Mouse (Mus musculus) CH12.LX (cell line): ENCODE measurements at regions not wholly inside any gene's neighbourhood (a gene's known extent, or its start where the extent isn't known, plus 50 kb on each side); places are given as distances from the start of the nearest gene placed in this dataset.
A peak's percentile ranks its signal among the peaks of the same experiment; 100 is the strongest.

Experiments used
- CHD2 ChIP-seq: IDR thresholded peaks from 2 replicates; pipeline ENCODE4 v1.6.1; 2011; ENCODE audit warnings: low read length, improper control_type of control experiment
- CTCF ChIP-seq, 2 experiments: IDR thresholded peaks in 1 of 2; conservative IDR thresholded peaks in 1 of 2; 2 replicates each; pipeline ENCODE4 v1.5.1; 2011 to 2012; ENCODE audit warnings: low read depth in 2 of 2, low read length in 2 of 2, improper control_type of control experiment in 1 of 2, inconsistent platforms in 1 of 2, mild to moderate bottlenecking in 1 of 2, moderate library complexity in 1 of 2
- EP300 ChIP-seq: IDR thresholded peaks from 2 replicates; pipeline ENCODE4 v1.6.1; 2011; ENCODE audit warnings: low read length, improper control_type of control experiment
- KAT2A ChIP-seq: IDR thresholded peaks from 2 replicates; pipeline ENCODE4 v1.6.1; 2012; ENCODE audit warnings: low read length, improper control_type of control experiment, inconsistent platforms; ENCODE audit not compliant: insufficient replicate concordance
- MAX ChIP-seq: IDR thresholded peaks from 2 replicates; pipeline ENCODE4 v1.6.1; 2011; ENCODE audit warnings: low read length, improper control_type of control experiment
- MAZ ChIP-seq: IDR thresholded peaks from 2 replicates; pipeline ENCODE4 v1.6.1; 2012; ENCODE audit warnings: low read depth, mild to moderate bottlenecking, inconsistent platforms, low read length, improper control_type of control experiment, moderate library complexity
- NELFE ChIP-seq: IDR thresholded peaks from 2 replicates; pipeline ENCODE4 v1.6.1; 2011; ENCODE audit warnings: low read depth, low read length, improper control_type of control experiment
- RCOR1 ChIP-seq: conservative IDR thresholded peaks from 2 replicates; pipeline ENCODE4 v1.6.1; 2012; ENCODE audit warnings: low read depth, mild to moderate bottlenecking, inconsistent platforms, low read length, improper control_type of control experiment
- UBTF ChIP-seq: IDR thresholded peaks from 2 replicates; pipeline ENCODE4 v1.6.1; 2012; ENCODE audit warnings: low read depth, mild to moderate bottlenecking, inconsistent platforms, low read length, improper control_type of control experiment, moderate library complexity
- USF1 ChIP-seq: IDR thresholded peaks from 2 replicates; pipeline ENCODE4 v1.6.1; 2014; ENCODE audit warnings: low read depth, mild to moderate bottlenecking, inconsistent platforms, low read length, improper control_type of control experiment

DNA sequence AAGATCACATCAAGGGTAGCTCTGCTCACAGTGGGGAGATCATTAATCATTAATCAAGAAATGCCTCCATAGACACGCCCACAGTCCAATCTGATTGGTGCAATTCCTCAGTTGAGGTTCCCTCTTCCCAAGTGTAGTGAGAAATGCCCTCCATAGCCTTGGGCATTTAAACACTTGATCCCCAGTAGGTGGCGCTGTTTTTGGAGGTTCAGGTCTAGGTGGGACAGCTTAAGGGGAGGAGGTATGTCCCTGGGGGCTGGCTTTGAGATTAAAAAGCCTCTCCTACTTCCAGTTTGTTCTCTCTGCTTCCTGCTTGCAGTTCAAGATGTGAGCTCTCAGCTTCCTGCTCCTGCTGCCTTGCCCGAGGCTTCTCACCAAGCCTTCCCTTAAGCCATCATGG is 200.5 kb upstream of the Map3k1 start:
- TF ChIP-seq RCOR1 (no peak), CTCF (conservative IDR thresholded peaks at IDR 0.05 in 1 of 2, IDR thresholded peaks at IDR 0.05 in 1 of 2; ENCODE audit: low read depth in 2 of 2, low read length in 2 of 2) (peak; percentile 14 to 30; a peak in 2 of 4 replicates), EP300 (no peak), NELFE (no peak), MAX (no peak), KAT2A (no peak), CHD2 (no peak), USF1 (no peak), UBTF (no peak), MAZ (no peak)
